Mouse (Mus musculus): Measurements from ENCODE around the gene Tgm4.

DNA sequence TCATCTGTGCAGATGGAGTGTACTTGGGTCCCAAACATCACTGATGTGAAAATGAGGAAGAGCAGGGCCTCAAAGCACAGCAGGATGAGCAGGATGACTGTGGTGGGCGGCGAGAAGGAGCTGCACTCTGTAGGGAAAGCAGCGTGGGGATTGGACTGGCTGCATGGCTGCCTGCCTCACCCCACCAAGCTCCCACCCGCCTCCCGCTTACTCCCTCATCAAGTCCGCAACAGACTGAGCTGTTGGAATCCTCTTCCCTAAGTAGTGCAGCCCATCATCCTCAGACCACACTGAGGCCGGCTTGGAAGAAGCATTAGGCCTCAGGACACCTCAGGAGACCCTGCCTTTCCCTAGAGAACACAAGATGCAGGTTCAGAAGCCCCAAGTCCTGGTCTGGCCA, 45.8 kb downstream of the Tgm4 start:
- no peak; the same call in 1 of the 2 replicates for TF ChIP-seq POLR2A (IDR thresholded peaks at IDR 0.05; ENCODE audit: borderline replicate concordance, control insufficient read depth, low read depth, low read length)
- no peak for TF ChIP-seq CTCF (IDR thresholded peaks at IDR 0.05; ENCODE audit: control insufficient read depth, insufficient read depth, low read length)
